Mouse (Mus musculus) limb, embryonic 14.5 days (tissue): Measurements from ENCODE around the gene Vrk1. TPM values are rescaled to one million over a fixed set of nuclear protein-coding genes. Genes with fewer than 3 reads are reported as not detected.

Experiments used
- ATAC-seq: fragments of 200-750 bp; cut with Nextera tagmentation; 2 replicates; pipeline ENCODE4 v1.8.0; 2017; ENCODE audit warnings: low read depth, moderate number of reproducible peaks, moderate TSS enrichment; ENCODE audit not compliant: low FRiP score
- DNase-seq: peaks from one replicate; pipeline ENCODE4 v3.0.0-alpha.2; 2015; ENCODE audit warnings: low spot score
- H3K27ac ChIP-seq: fragments of 300-500 bp; sonication (generic); replicated peaks from 2 replicates; pipeline ENCODE4 v1.5.1; 2014; ENCODE audit warnings: low read depth, mild to moderate bottlenecking, low read length, moderate library complexity, mixed read lengths
- H3K27me3 ChIP-seq: fragments of 300-500 bp; sonication (generic); 2 replicates; pipeline ENCODE4 v1.6.1; 2014; ENCODE audit warnings: low read length, mixed read lengths; ENCODE audit not compliant: control insufficient read depth, insufficient read depth
- H3K36me3 ChIP-seq: fragments of 300-500 bp; sonication (generic); 2 replicates; pipeline ENCODE4 v1.6.1; 2014; ENCODE audit warnings: mild to moderate bottlenecking, low read length, moderate library complexity, mixed read lengths; ENCODE audit not compliant: control insufficient read depth, insufficient read depth
- H3K4me1 ChIP-seq: fragments of 300-500 bp; sonication (generic); 2 replicates; pipeline ENCODE4 v1.6.1; 2014; ENCODE audit warnings: antibody characterized with exemption, low read length, mixed read lengths; ENCODE audit not compliant: control insufficient read depth, insufficient read depth
- H3K4me2 ChIP-seq: fragments of 300-500 bp; sonication (generic); replicated peaks from 2 replicates; pipeline ENCODE4 v1.6.1; 2014; ENCODE audit warnings: low read depth, mild to moderate bottlenecking, low read length, moderate library complexity; ENCODE audit not compliant: severe bottlenecking
- H3K4me3 ChIP-seq: fragments of 300-500 bp; sonication (generic); replicated peaks from 2 replicates; pipeline ENCODE4 v1.5.1; 2014; ENCODE audit warnings: low read length
- H3K9ac ChIP-seq: fragments of 300-500 bp; sonication (generic); 2 replicates; pipeline ENCODE4 v1.6.1; 2014; ENCODE audit warnings: mild to moderate bottlenecking, low read depth, low read length, moderate library complexity; ENCODE audit not compliant: severe bottlenecking
- H3K9me3 ChIP-seq: fragments of 300-500 bp; sonication (generic); 2 replicates; pipeline ENCODE4 v1.6.1; 2016; ENCODE audit warnings: low read length; ENCODE audit not compliant: control insufficient read depth
- POLR2A ChIP-seq: fragments of 200-500 bp; IDR thresholded peaks from 2 replicates; pipeline ENCODE4 v1.8.0; 2012; ENCODE audit warnings: inconsistent platforms, mild to moderate bottlenecking, moderate library complexity, borderline replicate concordance; ENCODE audit not compliant: insufficient read depth, insufficient read length; ENCODE audit errors: extremely low read depth
- WGBS: fragments of 180-500 bp; shearing (Covaris S2); extraction: QIAGEN DNeasy Blood & Tissue Kit; methylation state at CpG from one replicate; pipeline ENCODE4 v1.1.7; 2014; 5-methylcytosine and 5-hydroxymethylcytosine counted together
- polyA plus RNA-seq, 2 experiments: library from polyadenylated mRNA; depleted of rRNA in 1 of 2; stranded (reverse) in 1 of 2; unstranded in 1 of 2; fragments of >200 nt; fragmentation: Nextera tagmentation in 1 of 2; extraction: Ambion mirVana in 1 of 2; gene quantifications; 2 replicates each; pipeline versions ENCODE4 v1.2.1 to v1.2.3; 2012 to 2014

Gene Vrk1
- polyA plus RNA-seq, 2 experiments = 36.1 to 50.2 TPM

- no peak for ATAC-seq
- H3K27me3 ChIP-seq = no peaks in the 10 kb centered on the region
- no peak for TF ChIP-seq POLR2A
- 62% methylated on average over 9 of the region's 9 CpGs for WGBS
- no peaks in the 10 kb centered on the region for H3K36me3 ChIP-seq
- H3K4me1 ChIP-seq = no peaks in the 10 kb centered on the region
- no peaks in the 10 kb centered on the region for H3K9me3 ChIP-seq
- DNase-seq = no peak
- no peak overlapping the region for H3K9ac ChIP-seq
- no peak overlapping the region for H3K4me3 ChIP-seq
- H3K27ac ChIP-seq = no peak overlapping the region
- H3K4me2 ChIP-seq = no peak overlapping the region
Observed at GRCm38 (mm10) chr12:105973691-105974090, 36.3 kb upstream of the Vrk1 start.

GRCm38 (mm10) chr12:105974107-105974506 lies 35.9 kb upstream of the Vrk1 start:
- Histone ChIP-seq H3K4me3 (no peak overlapping the region), H3K27me3 (no peaks in the 10 kb centered on the region), H3K9me3 (no peaks in the 10 kb centered on the region), H3K9ac (no peak overlapping the region), H3K27ac (no peak overlapping the region), H3K4me1 (no peaks in the 10 kb centered on the region), H3K36me3 (no peaks in the 10 kb centered on the region), H3K4me2 (no peak overlapping the region)
- DNase-seq (no peak), ATAC-seq (no peak)
- WGBS = 30% methylated on average over 5 of the region's 5 CpGs
- TF ChIP-seq POLR2A = no peak

GRCm38 (mm10) chr12:105981121-105981973 lies 28.7 kb upstream of the Vrk1 start:
- TF ChIP-seq POLR2A = no peak
- H3K4me3 ChIP-seq = no peak overlapping the region
- no peaks in the 10 kb centered on the region for H3K9me3 ChIP-seq
- peaks cover 3% of the 10 kb centered on the region; the same call in 1 of the 2 replicates for H3K4me1 ChIP-seq
- WGBS = 27% methylated on average over 10 of the region's 16 CpGs
- no peak overlapping the region for H3K9ac ChIP-seq
- H3K27ac ChIP-seq = no peak overlapping the region
- peak overlapping the region; percentile 15 for H3K4me2 ChIP-seq
- no peaks in the 10 kb centered on the region for H3K27me3 ChIP-seq
- no peak for ATAC-seq
- DNase-seq = no peak
- H3K36me3 ChIP-seq = no peaks in the 10 kb centered on the region

GRCm38 (mm10) chr12:105981974-105982305 lies 28.1 kb upstream of the Vrk1 start:
- peaks cover 3% of the 10 kb centered on the region; the same call in 1 of the 2 replicates for H3K4me1 ChIP-seq
- peak overlapping the region; percentile 15; the same call in 1 of the 2 replicates for H3K4me2 ChIP-seq
- no peak overlapping the region for H3K27ac ChIP-seq
- H3K9me3 ChIP-seq = no peaks in the 10 kb centered on the region
- H3K9ac ChIP-seq = no peak overlapping the region
- H3K36me3 ChIP-seq = no peaks in the 10 kb centered on the region
- no peaks in the 10 kb centered on the region for H3K27me3 ChIP-seq
- no peak for TF ChIP-seq POLR2A
- DNase-seq (no peak), ATAC-seq (no peak)
- H3K4me3 ChIP-seq = no peak overlapping the region
- 82% methylated on average over 5 of the region's 7 CpGs for WGBS

GRCm38 (mm10) chr12:105982598-105982997 lies 27.4 kb upstream of the Vrk1 start:
- Histone ChIP-seq H3K9me3 (no peaks in the 10 kb centered on the region), H3K4me2 (no peak overlapping the region), H3K9ac (no peak overlapping the region), H3K4me3 (no peak overlapping the region), H3K4me1 (peaks cover 3% of the 10 kb centered on the region; the same call in 1 of the 2 replicates), H3K27me3 (no peaks in the 10 kb centered on the region), H3K27ac (no peak overlapping the region), H3K36me3 (no peaks in the 10 kb centered on the region)
- ATAC-seq = no peak
- WGBS = 89% methylated on average over 6 of the region's 6 CpGs
- no peak for DNase-seq
- TF ChIP-seq POLR2A = no peak

GRCm38 (mm10) chr12:105983499-105983898 lies 26.5 kb upstream of the Vrk1 start:
- Histone ChIP-seq H3K4me1 (peaks cover 3% of the 10 kb centered on the region; the same call in 1 of the 2 replicates), H3K36me3 (no peaks in the 10 kb centered on the region), H3K9me3 (no peaks in the 10 kb centered on the region), H3K4me3 (no peak overlapping the region), H3K27me3 (no peaks in the 10 kb centered on the region), H3K27ac (no peak overlapping the region), H3K4me2 (no peak overlapping the region), H3K9ac (no peak overlapping the region)
- WGBS = 94% methylated on average over 9 of the region's 9 CpGs
- ATAC-seq (no peak), DNase-seq (no peak)
- TF ChIP-seq POLR2A = no peak
